Mouse (Mus musculus) cerebellum, adult 2 months (tissue): ENCODE data around the gene Reep3.

ENCODE experiments used
- CTCF ChIP-seq: fragments of 200-500 bp; IDR thresholded peaks from 2 replicates; pipeline ENCODE4 v1.5.1; 2011; ENCODE audit warnings: low read depth, mild to moderate bottlenecking, control low read depth, low read length, moderate library complexity, borderline replicate concordance; ENCODE audit not compliant: insufficient read depth
- POLR2A ChIP-seq: fragments of 200-500 bp; IDR thresholded peaks from 2 replicates; pipeline ENCODE4 v1.6.1; 2011; ENCODE audit warnings: low read length, control low read depth, borderline replicate concordance; ENCODE audit not compliant: insufficient read depth

GRCm38 (mm10) chr10:67040410-67040809 lies 56.3 kb downstream of the Reep3 start:
- TF ChIP-seq CTCF: no peak
- TF ChIP-seq POLR2A: no peak
